Mouse (Mus musculus) hindlimb bud, embryonic 11.5 days (tissue): ENCODE measurements around the gene Nup35.

Experiments used
- DNase-seq: peaks from one replicate; pipeline ENCODE4 v3.0.0-alpha.2; 2012; ENCODE audit warnings: low read depth, low spot score; ENCODE audit errors: extremely low spot score

Gene Nup35

GRCm38 (mm10) chr2:80632336-80633026 is 15.4 kb downstream of the Nup35 start:
- DNase-seq: no peak

DNA sequence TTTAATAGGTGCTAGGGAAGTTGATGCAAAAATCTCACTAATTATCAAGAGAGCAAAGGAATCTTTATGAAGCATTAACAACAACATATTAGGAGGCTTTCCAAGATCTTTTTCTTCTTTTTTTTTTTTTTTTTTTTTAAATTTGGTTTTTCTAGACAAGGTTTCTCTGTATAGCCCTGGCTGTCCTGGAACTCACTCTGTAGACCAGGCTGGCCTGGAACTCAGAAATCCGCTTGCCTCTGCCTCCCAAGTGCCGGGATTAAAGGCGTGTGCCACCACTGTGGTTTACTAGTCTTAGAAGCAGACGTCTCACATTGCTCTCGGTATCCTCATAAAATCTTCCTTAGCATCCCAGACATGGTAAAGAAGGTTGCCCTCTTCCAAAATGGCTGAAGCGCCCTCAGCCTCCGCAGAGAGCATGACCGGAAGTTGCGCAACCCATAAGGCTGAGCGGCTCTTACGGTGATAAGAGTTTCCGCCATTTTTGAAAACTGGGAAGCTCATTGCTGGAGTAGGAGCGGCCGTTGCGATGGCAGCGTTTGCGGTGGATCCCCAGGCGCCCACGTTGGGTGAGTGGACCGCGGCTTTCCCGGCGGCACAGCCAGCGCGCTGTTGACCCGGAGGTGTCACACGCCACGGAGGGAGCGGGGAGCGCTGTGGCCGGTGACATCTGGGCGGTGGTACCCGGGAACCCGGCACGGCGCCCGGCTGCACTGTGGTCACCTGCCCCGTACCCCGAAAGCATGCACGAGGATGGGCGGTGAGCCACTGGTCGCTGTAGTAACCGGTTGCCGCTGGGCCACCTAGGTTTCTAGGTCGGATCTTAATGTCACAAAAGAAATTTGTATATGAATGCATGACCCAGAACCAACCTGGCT is 21.6 kb downstream of the Nup35 start:
- DNase-seq: peak; percentile 91

DNA sequence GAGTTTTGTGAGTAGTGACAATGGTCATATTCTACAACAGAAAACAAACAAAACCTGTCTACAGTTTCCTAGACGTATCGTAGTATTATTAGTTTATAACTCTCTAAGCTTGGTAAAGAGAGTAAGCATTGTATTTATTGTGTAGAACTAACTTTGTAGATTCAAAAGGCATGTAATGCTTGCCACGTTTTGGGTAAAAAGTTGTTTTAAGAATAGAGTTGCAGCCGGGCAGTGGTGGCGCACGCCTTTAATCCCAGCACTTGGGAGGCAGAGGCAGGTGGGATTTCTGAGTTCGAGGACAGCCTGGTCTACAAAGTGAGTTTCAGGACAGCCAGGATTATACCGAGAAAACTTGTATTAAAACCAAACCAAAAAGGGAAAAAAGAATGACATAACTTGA is 22.4 kb downstream of the Nup35 start:
- no peak for DNase-seq

DNA sequence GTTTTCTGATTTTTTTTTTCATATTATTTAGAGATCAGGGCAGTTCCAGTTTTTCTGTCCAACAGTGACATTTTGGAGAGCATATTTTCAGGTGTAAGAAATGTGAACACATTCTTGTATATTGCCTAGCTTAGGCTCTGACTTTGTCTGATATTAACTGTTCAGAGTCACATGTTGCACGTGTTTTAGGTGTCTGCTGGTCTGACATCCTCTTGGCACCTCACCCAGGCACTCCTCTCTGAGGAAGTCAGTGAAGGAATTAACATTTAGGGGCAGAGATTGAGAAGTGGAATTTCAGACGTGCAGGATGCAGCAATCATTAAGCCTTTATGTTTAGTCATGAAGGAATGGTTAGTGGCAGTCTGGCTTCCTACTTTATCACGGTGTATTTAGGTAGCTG is 22.8 kb downstream of the Nup35 start:
- DNase-seq: no peak

DNA sequence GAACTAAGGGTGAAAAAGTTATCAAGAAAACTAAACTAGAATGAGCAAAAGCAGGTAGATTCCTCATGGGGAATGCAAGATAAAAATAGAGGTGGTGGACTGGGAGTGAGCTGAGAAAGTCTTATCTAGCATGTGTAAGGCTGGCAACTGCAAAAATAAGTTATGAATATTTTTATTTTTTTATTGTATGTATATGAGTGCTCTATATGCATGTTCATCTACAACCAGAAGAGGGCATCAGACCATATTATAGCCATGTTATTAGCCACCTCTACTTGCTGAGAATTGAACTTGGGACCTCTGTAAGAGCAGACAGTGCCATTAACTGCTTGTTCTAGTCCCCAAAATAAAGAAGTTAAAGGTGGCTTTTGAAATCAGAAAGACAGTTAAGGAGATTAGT is 44.4 kb downstream of the Nup35 start:
- no peak for DNase-seq

DNA sequence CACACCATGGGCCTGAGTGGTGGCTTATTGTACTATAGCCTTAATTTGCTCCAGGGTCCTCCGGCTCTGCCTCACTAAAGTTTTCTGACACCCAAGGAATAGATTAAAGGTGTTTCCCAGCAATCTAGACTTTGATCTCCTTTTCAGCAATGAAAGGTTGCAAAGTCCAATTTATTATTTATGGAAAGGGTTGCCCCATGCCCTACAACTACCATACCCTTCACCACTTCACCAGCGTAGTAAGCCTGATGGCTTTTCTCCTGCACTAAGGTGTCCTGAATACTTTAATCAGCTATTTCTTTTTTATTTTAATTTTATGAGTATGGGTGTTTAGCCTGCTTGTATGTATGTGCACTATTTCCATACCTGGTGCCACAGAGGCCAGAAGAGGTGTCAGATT is 45.6 kb downstream of the Nup35 start:
- DNase-seq: no peak

DNA sequence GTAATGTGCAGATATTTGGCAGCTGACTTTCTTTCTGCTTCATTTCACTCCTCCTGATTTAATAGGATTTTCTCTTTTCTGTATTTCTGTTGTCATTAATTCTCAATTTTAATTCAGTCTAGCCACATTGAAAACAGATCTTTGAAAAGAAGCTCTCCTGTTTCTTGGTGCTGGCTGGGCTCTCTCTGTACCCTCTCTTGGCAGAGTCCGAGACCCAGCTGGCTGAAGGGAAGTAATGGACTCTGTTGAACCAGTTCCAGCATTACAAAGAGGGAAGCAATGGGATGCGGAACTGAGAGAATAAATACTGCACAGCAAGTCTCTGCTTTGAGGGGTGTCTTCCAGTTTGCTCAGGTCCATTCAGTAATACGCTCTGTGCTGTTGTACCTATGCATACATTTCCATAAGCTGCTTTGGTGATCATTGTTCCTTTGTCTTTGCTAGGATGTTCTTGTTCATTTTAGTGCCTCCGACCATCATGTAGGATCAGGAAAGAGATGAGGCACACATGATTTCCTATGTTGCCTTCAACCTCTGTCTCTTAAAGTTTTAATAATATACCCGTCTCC is 50.4 kb downstream of the Nup35 start:
- DNase-seq: no peak

DNA sequence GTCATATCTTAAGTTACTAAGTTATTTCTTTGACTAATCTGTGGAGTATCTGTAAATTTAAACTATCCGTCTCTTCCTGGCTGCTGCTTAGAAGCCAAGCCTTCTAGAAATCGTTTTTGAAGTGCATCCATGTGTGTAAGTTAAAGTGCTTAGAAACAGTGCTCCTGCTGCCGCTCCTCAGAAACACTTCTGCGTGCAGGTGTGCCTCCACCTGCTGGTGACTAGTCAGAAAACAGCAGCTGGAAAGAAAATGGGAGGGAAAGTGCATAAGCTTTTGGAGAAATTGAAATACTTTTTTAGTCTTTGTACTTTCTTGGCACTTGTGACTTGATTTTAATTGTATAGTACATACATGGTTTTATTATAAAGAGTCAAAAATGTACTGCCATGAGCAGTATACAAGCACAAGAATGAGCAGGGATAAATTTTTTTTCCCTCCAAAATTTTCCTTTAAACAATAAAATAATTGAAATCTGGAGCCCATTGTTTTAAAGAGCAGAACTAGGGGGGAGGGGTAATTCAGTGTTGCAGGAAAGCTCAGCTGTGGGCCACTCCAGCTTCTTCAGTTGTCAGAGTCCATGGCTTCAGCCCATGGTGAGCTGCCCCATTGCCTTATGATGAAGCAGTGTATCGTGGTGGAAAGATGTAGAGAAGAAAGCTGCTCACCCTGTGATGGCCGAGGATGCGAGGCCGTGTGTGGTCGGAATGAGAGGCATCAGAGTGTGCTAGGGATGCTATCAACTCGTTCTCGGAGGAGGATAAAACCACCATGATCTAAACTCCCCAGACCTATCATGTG is 53.0 kb downstream of the Nup35 start:
- DNase-seq: no peak

- DNase-seq: no peak
These were observed 61.8 kb downstream of the Nup35 start for GRCm38 (mm10) chr2:80678803-80679202.

- DNase-seq: no peak
These were observed 66.7 kb downstream of the Nup35 start for GRCm38 (mm10) chr2:80683727-80684239.

- DNase-seq: no peak
These were observed 67.5 kb downstream of the Nup35 start for GRCm38 (mm10) chr2:80684396-80685071.

DNA sequence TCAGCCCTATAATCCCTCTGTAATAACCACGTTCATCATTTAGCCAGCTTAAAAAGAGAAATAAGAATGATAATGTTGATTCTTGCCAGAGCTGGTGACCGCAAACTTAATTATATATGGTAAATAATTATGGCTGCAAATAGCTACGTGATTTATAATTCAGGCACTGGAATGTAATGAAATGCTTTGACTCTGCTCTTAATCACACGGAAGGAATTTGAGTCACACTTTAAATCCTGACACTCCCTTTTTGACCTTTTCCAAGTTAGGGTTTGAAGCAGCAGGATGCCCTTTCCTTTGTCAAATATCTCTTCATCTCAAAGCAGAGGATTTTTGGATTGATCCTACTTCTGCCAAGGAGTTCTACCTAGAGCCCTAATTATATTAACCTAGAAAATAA is 71.2 kb downstream of the Nup35 start:
- DNase-seq: no peak

- no peak for DNase-seq
These were observed 90.4 kb downstream of the Nup35 start for GRCm38 (mm10) chr2:80707429-80707828.
